Mouse (Mus musculus) bone marrow, adult 2 months (tissue): Measurements from ENCODE around the gene Eif2a. TPM values are rescaled to one million over a fixed set of nuclear protein-coding genes. Genes with fewer than 3 reads are reported as not detected.

Experiments used
- H3K27ac ChIP-seq: fragments of 200-500 bp; 2 replicates; pipeline ENCODE4 v1.5.1; 2012; ENCODE audit warnings: low read depth, mild to moderate bottlenecking, control low read depth, inconsistent platforms, low read length; ENCODE audit not compliant: control insufficient read depth, poor library complexity, insufficient read depth
- H3K4me1 ChIP-seq: fragments of 200-500 bp; 2 replicates; pipeline ENCODE4 v1.6.1; 2011; ENCODE audit warnings: low read length; ENCODE audit not compliant: control insufficient read depth, insufficient read depth
- H3K4me3 ChIP-seq: fragments of 200-500 bp; replicated peaks from 2 replicates; pipeline ENCODE3; 2011; ENCODE audit warnings: mild to moderate bottlenecking, low read depth, low read length, control low read depth; ENCODE audit not compliant: control insufficient read depth
- CTCF ChIP-seq: fragments of 200-500 bp; IDR thresholded peaks from 2 replicates; pipeline ENCODE4 v1.5.1; 2011; ENCODE audit warnings: low read length, control low read depth; ENCODE audit not compliant: control insufficient read depth, insufficient read depth
- POLR2A ChIP-seq: fragments of 200-500 bp; IDR thresholded peaks from 2 replicates; pipeline ENCODE4 v1.6.1; 2011; ENCODE audit warnings: low read depth, mild to moderate bottlenecking, control low read depth, low read length, borderline replicate concordance; ENCODE audit not compliant: control insufficient read depth
- WGBS: fragments of 180-500 bp; shearing (Covaris S2); methylation state at CpG from one replicate; pipeline ENCODE4 v1.1.7; 2018; 5-methylcytosine and 5-hydroxymethylcytosine counted together
- polyA plus RNA-seq: library from polyadenylated mRNA; stranded (reverse); fragments of >200 nt; gene quantifications from 2 replicates; pipeline ENCODE4 v1.2.4, GENCODE M21; 2011; ENCODE audit warnings: low replicate concordance; ENCODE audit not compliant: missing spikeins, insufficient read depth, insufficient read length

Eif2a gene
- polyA plus RNA-seq, 1 experiment: 34.5 TPM

DNA sequence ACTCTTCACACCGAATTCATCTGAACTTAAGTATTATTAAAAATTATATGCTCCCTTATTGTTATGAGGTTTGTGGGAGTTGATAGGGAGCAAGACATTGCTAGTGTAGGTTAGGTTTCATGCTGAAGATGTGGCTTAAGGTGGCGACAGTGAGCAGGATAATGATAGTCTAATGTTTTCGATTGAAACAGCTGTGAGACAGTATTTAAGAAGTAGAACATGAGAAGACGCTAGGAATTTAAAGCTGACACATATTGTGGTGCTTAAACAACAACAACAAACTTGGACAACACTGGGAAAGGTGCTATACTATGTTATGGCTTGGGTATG, 752 bp downstream of the Eif2a start:
- H3K27ac ChIP-seq: no peak overlapping the region
- H3K4me3 ChIP-seq: peak overlapping the region; percentile 73
- WGBS: 4% methylated on average over 4 of the region's 4 CpGs
- H3K4me1 ChIP-seq: peaks cover under 1% of the 10 kb centered on the region
- TF ChIP-seq POLR2A: no peak
- TF ChIP-seq CTCF: no peak

- WGBS: 86% methylated on average over 3 of the region's 3 CpGs
- no peak overlapping the region for H3K27ac ChIP-seq
- no peak for TF ChIP-seq CTCF
- no peak for TF ChIP-seq POLR2A
- no peak overlapping the region for H3K4me3 ChIP-seq
- H3K4me1 ChIP-seq: no peaks in the 10 kb centered on the region
Observed at GRCm38 (mm10) chr3:58536573-58536972, 11.0 kb downstream of the Eif2a start.

DNA sequence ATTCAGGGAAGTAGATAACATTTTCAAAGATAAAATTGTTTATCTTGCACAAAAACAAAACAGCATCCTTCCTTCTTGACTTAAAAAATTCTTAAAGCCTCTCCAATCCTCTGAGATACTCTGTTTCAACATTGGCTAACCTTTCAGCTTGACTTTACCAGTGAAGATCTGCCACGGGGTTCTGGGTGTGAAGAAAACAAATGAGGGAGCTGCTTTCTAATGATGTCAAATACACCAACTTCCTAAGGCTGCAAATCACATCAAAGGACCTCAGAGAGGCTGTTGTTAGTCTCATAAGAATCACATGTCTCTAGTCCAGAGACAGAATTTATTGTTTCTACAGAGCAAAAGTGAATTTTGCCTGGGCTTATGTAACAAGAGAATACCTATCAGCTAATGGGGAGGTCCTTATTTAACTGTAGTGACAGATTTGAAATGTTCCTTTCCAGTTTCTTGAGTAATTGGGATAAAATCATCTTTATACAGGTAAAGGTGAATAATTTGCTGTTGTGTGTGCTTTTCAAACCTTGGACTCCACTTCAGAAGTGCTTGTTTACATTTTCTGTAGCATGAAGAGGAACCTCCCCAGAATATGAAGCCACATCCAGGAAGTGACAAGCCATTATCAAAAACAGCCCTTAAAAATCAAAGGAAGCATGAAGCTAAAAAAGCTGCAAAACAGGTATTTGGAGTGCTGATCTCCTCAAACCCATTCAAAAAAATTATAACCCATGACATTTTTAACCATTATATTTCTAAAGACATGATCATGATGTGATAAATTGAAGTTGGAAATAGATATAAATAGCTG, 26.6 kb downstream of the Eif2a start:
- Histone ChIP-seq H3K4me3 (no peak overlapping the region), H3K4me1 (no peaks in the 10 kb centered on the region; the same call in 1 of the 2 replicates), H3K27ac (no peak overlapping the region)
- TF ChIP-seq POLR2A: no peak
- no peak for TF ChIP-seq CTCF
- WGBS: 57% methylated on average over 1 of the region's 1 CpGs

DNA sequence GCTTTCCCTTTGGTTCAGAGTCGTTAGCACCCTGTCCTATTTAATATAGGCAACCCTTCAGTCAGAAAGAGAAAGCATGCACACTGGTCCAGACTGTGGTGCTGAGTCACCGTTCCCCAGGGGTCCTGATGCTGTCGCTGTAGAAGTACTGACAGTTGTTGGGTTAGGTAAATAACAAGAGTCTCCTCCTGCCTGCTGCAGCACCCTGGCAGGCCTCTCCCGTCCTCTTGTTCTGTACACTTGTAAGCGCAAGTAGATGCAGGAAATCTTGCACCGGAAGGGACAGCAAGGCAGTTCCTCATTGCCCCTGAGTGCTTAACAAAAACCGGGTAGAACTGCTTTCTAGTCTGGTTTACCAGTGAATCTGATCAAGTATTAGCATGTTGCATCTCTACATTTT, 31.0 kb downstream of the Eif2a start:
- TF ChIP-seq CTCF (no peak), POLR2A (no peak)
- 23% methylated on average over 7 of the region's 7 CpGs for WGBS
- Histone ChIP-seq H3K27ac (peak overlapping the region; percentile 9; the same call in 1 of the 2 replicates), H3K4me1 (no peaks in the 10 kb centered on the region; the same call in 1 of the 2 replicates), H3K4me3 (peak overlapping the region; percentile 14)

GRCm38 (mm10) chr3:58559887-58560286, 34.3 kb downstream of the Eif2a start:
- 51% methylated on average over 2 of the region's 2 CpGs for WGBS
- no peak overlapping the region for H3K27ac ChIP-seq
- no peaks in the 10 kb centered on the region; the same call in 1 of the 2 replicates for H3K4me1 ChIP-seq
- H3K4me3 ChIP-seq: no peak overlapping the region
- no peak for TF ChIP-seq POLR2A
- TF ChIP-seq CTCF: no peak

DNA sequence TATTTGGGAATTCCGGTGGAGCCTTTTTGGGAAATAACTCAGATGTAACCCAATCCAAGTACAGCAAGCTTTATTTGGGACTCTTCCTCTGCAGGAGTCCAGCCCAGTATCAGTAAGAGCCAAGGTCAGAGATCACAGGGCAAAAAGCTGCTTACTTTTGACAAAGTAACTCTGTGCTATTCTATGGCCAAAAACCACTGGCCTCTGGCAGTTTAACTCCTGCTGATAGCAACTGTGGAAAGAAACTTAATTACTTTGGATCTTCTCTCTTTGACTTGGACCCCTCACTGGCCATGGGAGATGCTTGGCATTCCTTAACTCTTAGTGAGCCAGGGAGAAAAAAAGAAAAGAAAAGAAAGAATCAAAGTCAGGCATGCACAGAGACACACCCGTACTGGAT, 35.8 kb downstream of the Eif2a start:
- no peak overlapping the region for H3K27ac ChIP-seq
- WGBS: 87% methylated on average over 2 of the region's 2 CpGs
- TF ChIP-seq POLR2A (no peak), CTCF (no peak)

GRCm38 (mm10) chr3:58570821-58571220, 45.2 kb downstream of the Eif2a start:
- 89% methylated on average over 3 of the region's 3 CpGs for WGBS
- Histone ChIP-seq H3K4me1 (no peaks in the 10 kb centered on the region), H3K27ac (no peak overlapping the region), H3K4me3 (no peak overlapping the region)
- TF ChIP-seq CTCF: no peak
- no peak for TF ChIP-seq POLR2A

More for the DNA sequence above, 35.8 kb downstream of the Eif2a start:
- Histone ChIP-seq H3K4me3 (no peak overlapping the region), H3K4me1 (no peaks in the 10 kb centered on the region; the same call in 1 of the 2 replicates)

- Histone ChIP-seq H3K4me1 (no peaks in the 10 kb centered on the region), H3K27ac (peak within 1 kb of the TSS; percentile 98), H3K4me3 (peak within 1 kb of the TSS; percentile 83)
- 2% methylated on average over 59 of the region's 59 CpGs for WGBS
- TF ChIP-seq CTCF (no peak), POLR2A (peak; percentile 97)
Observed at GRCm38 (mm10) chr3:58576137-58577066, 50.8 kb downstream of the Eif2a start, which contains the start of gene Selenot. Selenot (plus strand) TSS chr3:58576636.
